9 mouse cellular contexts compared by ENCODE assay signal in genomic region chr8:61639008-61639407, GRCm38 (mm10).
DNase-seq lines count a peak whose midpoint lies in the region; ATAC-seq and TF ChIP-seq lines count a peak whose summit lies in the region.
"Had no signal": no experiment of that assay in that cellular context is flagged by ENCODE, and none has a peak within 500 bp of the region (broad histone marks: within the 10 kb centered on the region; RNA-seq: fewer than 3 reads in every experiment).

No protein-coding gene starts in this region.

- peaks cover 28% of the 10 kb centered on the region for H3K4me1 ChIP-seq in heart, embryonic 16.5 days (ENCODE audit: control insufficient read depth, insufficient read depth, low read length)
- H3K4me1 ChIP-seq in stomach, postnatal 0 days (replicated peaks; ENCODE audit: control insufficient read depth, insufficient read depth): 0 out of 2 replicates have a peak, but pooled peaks cover 5% of the 10 kb centered on the region

- H3K9me3 ChIP-seq in heart, embryonic 16.5 days (replicated peaks; ENCODE audit: control insufficient read depth, low read length): no peaks in the 10 kb centered on the region
- no peaks in the 10 kb centered on the region for H3K9me3 ChIP-seq in stomach, postnatal 0 days (ENCODE audit: control insufficient read depth, low read length)

- H3K4me2 ChIP-seq in heart, embryonic 16.5 days (ENCODE audit: low read depth, low read length): no peak overlapping the region
- H3K4me2 ChIP-seq in stomach, postnatal 0 days (replicated peaks; ENCODE audit: low read depth): no peak overlapping the region

- no peak overlapping the region for H3K9ac ChIP-seq in heart, embryonic 16.5 days (ENCODE audit: low read length)
- H3K9ac ChIP-seq in stomach, postnatal 0 days (ENCODE audit: low read length): no peak overlapping the region

- 53% methylated on average over 3 of the region's 3 CpGs for WGBS in heart, embryonic 16.5 days
- 24% methylated on average over 3 of the region's 3 CpGs for WGBS in stomach, postnatal 0 days

- intact Hi-C loops in heart, postnatal 25 days (cut with DNase I): no loop called here

- peak overlapping the region; percentile 67 for H3K27ac ChIP-seq in heart, embryonic 16.5 days (ENCODE audit: low read length)
- peak overlapping the region; percentile 77 for H3K27ac ChIP-seq in stomach, postnatal 0 days (replicated peaks)
- H3K27ac ChIP-seq: hindbrain, postnatal 0 days had no signal

- no peaks in the 10 kb centered on the region for H3K27me3 ChIP-seq in heart, embryonic 16.5 days (ENCODE audit: control insufficient read depth, insufficient read depth, low read length)
- no peaks in the 10 kb centered on the region for H3K27me3 ChIP-seq in stomach, postnatal 0 days (ENCODE audit: control insufficient read depth, insufficient read depth, low read length)

- no peak overlapping the region for H3K4me3 ChIP-seq in heart, embryonic 16.5 days (ENCODE audit: low read length)
- H3K4me3 ChIP-seq in stomach, postnatal 0 days (ENCODE audit: low read depth, low read length): no peak overlapping the region

- TF ChIP-seq EP300 in stomach, postnatal 0 days (optimal IDR thresholded peaks at IDR 0.05): no peak

- DNase-seq in heart, postnatal 25 days (ENCODE audit: low spot score): no peak
- DNase-seq in lung, postnatal 10 days: peak; percentile 20
- DNase-seq in lung, postnatal 25 days (ENCODE audit: low spot score): no peak
- peak; percentile 3 for DNase-seq in heart, postnatal 4 days
- no peak for DNase-seq in stomach, postnatal 0 days (ENCODE audit: low spot score)
- no peak for DNase-seq in cerebellum, adult 8-10 months

- peaks cover 10% of the 10 kb centered on the region; the same call in 1 of the 2 replicates for H3K36me3 ChIP-seq in heart, embryonic 16.5 days (ENCODE audit: control insufficient read depth, insufficient read depth)
- H3K36me3 ChIP-seq in stomach, postnatal 0 days (ENCODE audit: control insufficient read depth, insufficient read depth, low read length): no peaks in the 10 kb centered on the region

- no peak for ATAC-seq in heart, embryonic 16.5 days (replicated peaks; ENCODE audit: extremely low read depth, insufficient read depth, low FRiP score)
- ATAC-seq in stomach, postnatal 0 days (ENCODE audit: low FRiP score, low TSS enrichment): peak; percentile 31; the same call in 1 of the 2 replicates
- no peak for ATAC-seq in megakaryocyte, adult 5-6 weeks (ENCODE audit: poor library complexity, severe bottlenecking)
- ATAC-seq: hindbrain, postnatal 0 days had no signal

- no peak for TF ChIP-seq CTCF in stomach, postnatal 0 days (IDR thresholded peaks at IDR 0.05; ENCODE audit: low read depth)

Comparison
In these comparisons a context has a peak if more than half of its experiments do, and no peak if none do; other contexts are left out.
1. DNase-seq: peak in lung, postnatal 10 days (single experiment) and heart, postnatal 4 days (single experiment); none in heart, postnatal 25 days (single experiment), lung, postnatal 25 days (single experiment), stomach, postnatal 0 days (single experiment) and cerebellum, adult 8-10 months (single experiment).